Mouse (Mus musculus): ENCODE results near the gene Smad9. TPM values are rescaled to one million over a fixed set of nuclear protein-coding genes. Genes with fewer than 3 reads are reported as not detected.
A peak's percentile ranks its signal among the peaks of the same experiment; 100 is the strongest.

Gene Smad9
- polyA plus RNA-seq, 1 experiment from 2014 or later = 0.56 TPM

- under 1% methylated on average over 84 of the region's 84 CpGs for WGBS
- no peaks in the 10 kb centered on the region for H3K9me3 ChIP-seq
- peak overlapping the region; percentile 95 for H3K9ac ChIP-seq
- peaks cover 51% of the 10 kb centered on the region for H3K36me3 ChIP-seq
- peak overlapping the region; percentile 68 for H3K4me2 ChIP-seq
- no peaks in the 10 kb centered on the region for H3K27me3 ChIP-seq
- peak overlapping the region; percentile 99 for H3K27ac ChIP-seq
- peaks cover 4% of the 10 kb centered on the region; the same call in 1 of the 2 replicates for H3K4me1 ChIP-seq
- H3K4me3 ChIP-seq = peak overlapping the region; percentile 90
- peak; percentile 90 for ATAC-seq (ENCODE audit: insufficient number of reproducible peaks, low FRiP score, low TSS enrichment, low read depth)
Measured at GRCm38 (mm10) chr3:54734411-54735246, 20.8 kb upstream of the Smad9 start.

GRCm38 (mm10) chr3:54735247-54736046, 19.9 kb upstream of the Smad9 start, which contains the start of the genes Exosc8 and Alg5:
Gene Exosc8 (minus strand): TSS chr3:54735393.
Gene Alg5 (plus strand): TSS chr3:54735539.
- H3K27ac ChIP-seq = peak within 1 kb of the TSS; percentile 99
- under 1% methylated on average over 65 of the region's 65 CpGs for WGBS
- H3K9ac ChIP-seq = peak within 1 kb of the TSS; percentile 95
- H3K4me1 ChIP-seq = peaks cover 4% of the 10 kb centered on the region; the same call in 1 of the 2 replicates
- peaks cover 48% of the 10 kb centered on the region for H3K36me3 ChIP-seq
- ATAC-seq (ENCODE audit: insufficient number of reproducible peaks, low FRiP score, low TSS enrichment, low read depth) = peak; percentile 90
- no peaks in the 10 kb centered on the region for H3K9me3 ChIP-seq
- no peaks in the 10 kb centered on the region for H3K27me3 ChIP-seq
- H3K4me3 ChIP-seq = peak within 1 kb of the TSS; percentile 90
- peak within 1 kb of the TSS; percentile 68 for H3K4me2 ChIP-seq

GRCm38 (mm10) chr3:54736101-54736927, 19.1 kb upstream of the Smad9 start:
- ATAC-seq (ENCODE audit: insufficient number of reproducible peaks, low FRiP score, low TSS enrichment, low read depth) = no peak
- peak overlapping the region; percentile 68 for H3K4me2 ChIP-seq
- H3K36me3 ChIP-seq = peaks cover 49% of the 10 kb centered on the region
- peaks cover 4% of the 10 kb centered on the region; the same call in 1 of the 2 replicates for H3K4me1 ChIP-seq
- peak overlapping the region; percentile 95 for H3K9ac ChIP-seq
- 51% methylated on average over 18 of the region's 18 CpGs for WGBS
- H3K4me3 ChIP-seq = peak overlapping the region; percentile 90
- peak overlapping the region; percentile 99 for H3K27ac ChIP-seq
- H3K27me3 ChIP-seq = no peaks in the 10 kb centered on the region
- no peaks in the 10 kb centered on the region for H3K9me3 ChIP-seq

GRCm38 (mm10) chr3:54737317-54737716, 18.1 kb upstream of the Smad9 start:
- no peak for ATAC-seq (ENCODE audit: insufficient number of reproducible peaks, low FRiP score, low TSS enrichment, low read depth)
- Histone ChIP-seq H3K36me3 (peaks cover 52% of the 10 kb centered on the region), H3K4me3 (no peak overlapping the region), H3K27me3 (no peaks in the 10 kb centered on the region), H3K9ac (no peak overlapping the region), H3K4me2 (no peak overlapping the region), H3K9me3 (no peaks in the 10 kb centered on the region), H3K4me1 (peaks cover 4% of the 10 kb centered on the region; the same call in 1 of the 2 replicates), H3K27ac (no peak overlapping the region)
- WGBS = 94% methylated on average over 8 of the region's 8 CpGs

GRCm38 (mm10) chr3:54741965-54742364, 13.4 kb upstream of the Smad9 start:
- Histone ChIP-seq H3K4me2 (no peak overlapping the region), H3K9me3 (no peaks in the 10 kb centered on the region), H3K36me3 (peaks cover 89% of the 10 kb centered on the region), H3K27me3 (no peaks in the 10 kb centered on the region), H3K4me3 (no peak overlapping the region), H3K4me1 (no peaks in the 10 kb centered on the region), H3K9ac (no peak overlapping the region), H3K27ac (no peak overlapping the region)
- no peak for ATAC-seq (ENCODE audit: insufficient number of reproducible peaks, low FRiP score, low TSS enrichment, low read depth)
- 95% methylated on average over 11 of the region's 11 CpGs for WGBS

- Histone ChIP-seq H3K4me3 (no peak overlapping the region), H3K36me3 (peaks cover 98% of the 10 kb centered on the region), H3K27ac (no peak overlapping the region), H3K4me2 (no peak overlapping the region), H3K27me3 (no peaks in the 10 kb centered on the region), H3K4me1 (no peaks in the 10 kb centered on the region), H3K9me3 (no peaks in the 10 kb centered on the region), H3K9ac (no peak overlapping the region)
- no peak for ATAC-seq (ENCODE audit: insufficient number of reproducible peaks, low FRiP score, low TSS enrichment, low read depth)
- 52% methylated on average over 5 of the region's 5 CpGs for WGBS
Measured at GRCm38 (mm10) chr3:54745799-54746198, 9.6 kb upstream of the Smad9 start.

GRCm38 (mm10) chr3:54753411-54753810, 2.0 kb upstream of the Smad9 start:
- H3K4me3 ChIP-seq = no peak overlapping the region
- no peak overlapping the region for H3K9ac ChIP-seq
- no peaks in the 10 kb centered on the region for H3K9me3 ChIP-seq
- peaks cover 20% of the 10 kb centered on the region for H3K4me1 ChIP-seq
- 76% methylated on average over 4 of the region's 4 CpGs for WGBS
- H3K4me2 ChIP-seq = no peak overlapping the region
- peaks cover 31% of the 10 kb centered on the region for H3K36me3 ChIP-seq
- no peak overlapping the region for H3K27ac ChIP-seq
- ATAC-seq (ENCODE audit: insufficient number of reproducible peaks, low FRiP score, low TSS enrichment, low read depth) = no peak
- H3K27me3 ChIP-seq = 0 out of 2 replicates have a peak, but pooled peaks cover 5% of the 10 kb centered on the region

GRCm38 (mm10) chr3:54756058-54756457, 676 bp downstream of the Smad9 start:
- no peak for ATAC-seq (ENCODE audit: insufficient number of reproducible peaks, low FRiP score, low TSS enrichment, low read depth)
- H3K9ac ChIP-seq = no peak overlapping the region

GRCm38 (mm10) chr3:54757446-54757845, 2.1 kb downstream of the Smad9 start:
- H3K9ac ChIP-seq = no peak overlapping the region
- 0 out of 2 replicates have a peak, but pooled peaks cover 5% of the 10 kb centered on the region for H3K27me3 ChIP-seq
- H3K4me3 ChIP-seq = no peak overlapping the region
- H3K36me3 ChIP-seq = no peaks in the 10 kb centered on the region
- ATAC-seq (ENCODE audit: insufficient number of reproducible peaks, low FRiP score, low TSS enrichment, low read depth) = no peak
- H3K9me3 ChIP-seq = no peaks in the 10 kb centered on the region
- H3K27ac ChIP-seq = no peak overlapping the region
- H3K4me1 ChIP-seq = peaks cover 20% of the 10 kb centered on the region
- H3K4me2 ChIP-seq = no peak overlapping the region
- 79% methylated on average over 8 of the region's 8 CpGs for WGBS

More at GRCm38 (mm10) chr3:54756058-54756457, 676 bp downstream of the Smad9 start:
- peak overlapping the region; percentile 64 for H3K4me3 ChIP-seq
- peaks cover 5% of the 10 kb centered on the region for H3K36me3 ChIP-seq
- H3K4me1 ChIP-seq = peaks cover 20% of the 10 kb centered on the region
- no peaks in the 10 kb centered on the region for H3K9me3 ChIP-seq
- 2% methylated on average over 11 of the region's 11 CpGs for WGBS
- peak overlapping the region; percentile 97 for H3K4me2 ChIP-seq
- 0 out of 2 replicates have a peak, but pooled peaks cover 5% of the 10 kb centered on the region for H3K27me3 ChIP-seq
- no peak overlapping the region for H3K27ac ChIP-seq

GRCm38 (mm10) chr3:54759211-54759610, 3.8 kb downstream of the Smad9 start:
- no peak for ATAC-seq (ENCODE audit: insufficient number of reproducible peaks, low FRiP score, low TSS enrichment, low read depth)
- H3K4me3 ChIP-seq = no peak overlapping the region
- no peak overlapping the region for H3K27ac ChIP-seq
- 68% methylated on average over 9 of the region's 9 CpGs for WGBS
- no peak overlapping the region for H3K9ac ChIP-seq
- H3K9me3 ChIP-seq = no peaks in the 10 kb centered on the region
- H3K4me2 ChIP-seq = no peak overlapping the region
- H3K36me3 ChIP-seq = no peaks in the 10 kb centered on the region
- H3K4me1 ChIP-seq = peaks cover 23% of the 10 kb centered on the region
- H3K27me3 ChIP-seq = 0 out of 2 replicates have a peak, but pooled peaks cover 5% of the 10 kb centered on the region

Data from limb, embryonic 15.5 days (tissue).